Mouse (Mus musculus) hindbrain, embryonic 15.5 days (tissue): ENCODE measurements around the gene Ipmk. TPM values are rescaled to one million over a fixed set of nuclear protein-coding genes. Genes with fewer than 3 reads are reported as not detected.

ENCODE experiments used
- ATAC-seq: fragments of 200-750 bp; cut with Nextera tagmentation; 2 replicates; pipeline ENCODE4 v1.8.0; 2017; ENCODE audit warnings: low read depth, moderate number of reproducible peaks, moderate TSS enrichment; ENCODE audit not compliant: low FRiP score
- H3K27ac ChIP-seq: fragments of 300-500 bp; sonication (generic); replicated peaks from 2 replicates; pipeline ENCODE4 v1.5.1; 2015; ENCODE audit warnings: mild to moderate bottlenecking, inconsistent platforms
- H3K27me3 ChIP-seq: fragments of 300-500 bp; sonication (generic); 2 replicates; pipeline ENCODE4 v1.6.1; 2015; ENCODE audit warnings: control low read depth, inconsistent platforms
- H3K36me3 ChIP-seq: fragments of 300-500 bp; sonication (generic); 2 replicates; pipeline ENCODE4 v1.6.1; 2015; ENCODE audit warnings: control low read depth, inconsistent platforms
- H3K4me1 ChIP-seq: fragments of 300-500 bp; sonication (generic); replicated peaks from 2 replicates; pipeline ENCODE4 v1.6.1; 2015; ENCODE audit warnings: control low read depth, inconsistent platforms
- H3K4me2 ChIP-seq: fragments of 300-500 bp; sonication (generic); 2 replicates; pipeline ENCODE4 v1.6.1; 2015; ENCODE audit warnings: moderate library complexity, mild to moderate bottlenecking, inconsistent platforms
- H3K4me3 ChIP-seq: fragments of 300-500 bp; sonication (generic); 2 replicates; pipeline ENCODE4 v1.5.1; 2015; ENCODE audit warnings: mild to moderate bottlenecking, inconsistent platforms
- H3K9ac ChIP-seq: fragments of 300-500 bp; sonication (generic); 2 replicates; pipeline ENCODE4 v1.6.1; 2015; ENCODE audit warnings: inconsistent platforms
- H3K9me3 ChIP-seq: fragments of 300-500 bp; sonication (generic); 2 replicates; pipeline ENCODE4 v1.6.1; 2016; ENCODE audit warnings: control low read depth, inconsistent platforms
- WGBS: fragments of 180-500 bp; shearing (Covaris S2); methylation state at CpG from one replicate; pipeline ENCODE4 v1.1.7; 2015; 5-methylcytosine and 5-hydroxymethylcytosine counted together
- polyA plus RNA-seq: library from polyadenylated mRNA; unstranded; fragments of >200 nt; fragmentation: Nextera tagmentation; extraction: Ambion mirVana; gene quantifications from 2 replicates; pipeline ENCODE4 v1.2.1, GENCODE M21; 2015

The Ipmk gene
- polyA plus RNA-seq = 16.9 and 17.0 TPM in 2 replicates

GRCm38 (mm10) chr10:71347509-71347949 is at the start of gene Ipmk:
Gene Ipmk, plus strand, starts transcription at chr10:71347763.
- Histone ChIP-seq H3K27ac (peak within 1 kb of the TSS; percentile 81), H3K27me3 (no peaks in the 10 kb centered on the region), H3K36me3 (no peaks in the 10 kb centered on the region), H3K4me3 (peak within 1 kb of the TSS; percentile 73), H3K4me1 (peaks cover 45% of the 10 kb centered on the region), H3K4me2 (peak within 1 kb of the TSS; percentile 94), H3K9ac (peak within 1 kb of the TSS; percentile 76), H3K9me3 (no peaks in the 10 kb centered on the region)
- peak; percentile 93 for ATAC-seq
- WGBS = under 1% methylated on average over 46 of the region's 49 CpGs

GRCm38 (mm10) chr10:71300161-71300560 is 47.4 kb upstream of the Ipmk start:
- Histone ChIP-seq H3K27ac (no peak overlapping the region), H3K27me3 (no peaks in the 10 kb centered on the region), H3K9ac (no peak overlapping the region), H3K9me3 (no peaks in the 10 kb centered on the region), H3K4me2 (no peak overlapping the region), H3K36me3 (no peaks in the 10 kb centered on the region), H3K4me1 (no peaks in the 10 kb centered on the region), H3K4me3 (no peak overlapping the region)
- no peak for ATAC-seq
- WGBS = 82% methylated on average over 16 of the region's 16 CpGs

- no peaks in the 10 kb centered on the region for H3K9me3 ChIP-seq
- no peak overlapping the region for H3K9ac ChIP-seq
- H3K4me1 ChIP-seq = no peaks in the 10 kb centered on the region
- H3K27ac ChIP-seq = no peak overlapping the region
- H3K4me3 ChIP-seq = no peak overlapping the region
- H3K27me3 ChIP-seq = no peaks in the 10 kb centered on the region
- no peak overlapping the region for H3K4me2 ChIP-seq
- WGBS = 29% methylated on average over 5 of the region's 5 CpGs
- no peak for ATAC-seq
- no peaks in the 10 kb centered on the region for H3K36me3 ChIP-seq
Observed at GRCm38 (mm10) chr10:71302490-71302889, 45.1 kb upstream of the Ipmk start.

GRCm38 (mm10) chr10:71306190-71306589 is 41.4 kb upstream of the Ipmk start:
- no peaks in the 10 kb centered on the region for H3K36me3 ChIP-seq
- H3K4me1 ChIP-seq = no peaks in the 10 kb centered on the region
- 29% methylated on average over 6 of the region's 6 CpGs for WGBS
- no peaks in the 10 kb centered on the region for H3K9me3 ChIP-seq
- H3K4me2 ChIP-seq = peak overlapping the region; percentile 42
- H3K9ac ChIP-seq = no peak overlapping the region
- H3K4me3 ChIP-seq = peak overlapping the region; percentile 21
- H3K27ac ChIP-seq = no peak overlapping the region
- no peak for ATAC-seq
- H3K27me3 ChIP-seq = no peaks in the 10 kb centered on the region

DNA sequence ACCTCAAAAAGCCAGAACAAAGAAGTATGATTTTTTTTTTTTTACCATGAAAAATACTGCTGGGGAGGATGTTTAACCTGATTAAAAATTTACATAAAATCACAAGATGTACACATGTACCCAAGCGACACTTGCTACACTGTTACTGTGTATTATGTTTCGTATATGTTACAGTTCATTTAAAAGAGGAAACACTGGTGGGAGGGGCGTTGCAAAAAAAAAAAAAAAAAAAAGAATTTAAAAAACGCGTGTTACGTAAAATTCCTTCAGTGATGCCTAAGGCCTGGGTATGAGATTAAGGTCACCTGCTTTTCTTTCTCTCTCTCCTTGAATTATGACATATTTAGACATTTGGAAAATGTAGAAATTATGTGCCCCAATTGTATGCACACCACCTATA is 40.8 kb upstream of the Ipmk start:
- Histone ChIP-seq H3K9ac (no peak overlapping the region), H3K4me2 (peak overlapping the region; percentile 42), H3K4me1 (no peaks in the 10 kb centered on the region), H3K4me3 (no peak overlapping the region), H3K9me3 (no peaks in the 10 kb centered on the region), H3K27me3 (no peaks in the 10 kb centered on the region), H3K27ac (no peak overlapping the region), H3K36me3 (no peaks in the 10 kb centered on the region)
- 80% methylated on average over 6 of the region's 6 CpGs for WGBS
- no peak for ATAC-seq

GRCm38 (mm10) chr10:71308199-71308598 is 39.4 kb upstream of the Ipmk start:
- no peaks in the 10 kb centered on the region for H3K9me3 ChIP-seq
- H3K4me2 ChIP-seq = no peak overlapping the region
- H3K9ac ChIP-seq = no peak overlapping the region
- H3K27ac ChIP-seq = no peak overlapping the region
- no peaks in the 10 kb centered on the region for H3K36me3 ChIP-seq
- no peak for ATAC-seq
- H3K4me3 ChIP-seq = no peak overlapping the region
- H3K27me3 ChIP-seq = no peaks in the 10 kb centered on the region
- WGBS = 94% methylated on average over 5 of the region's 5 CpGs
- H3K4me1 ChIP-seq = no peaks in the 10 kb centered on the region

- no peak overlapping the region for H3K9ac ChIP-seq
- no peaks in the 10 kb centered on the region for H3K9me3 ChIP-seq
- 54% methylated on average over 3 of the region's 3 CpGs for WGBS
- H3K27ac ChIP-seq = no peak overlapping the region
- H3K27me3 ChIP-seq = no peaks in the 10 kb centered on the region
- H3K4me3 ChIP-seq = no peak overlapping the region
- H3K4me2 ChIP-seq = no peak overlapping the region
- no peaks in the 10 kb centered on the region for H3K36me3 ChIP-seq
- no peak for ATAC-seq
- no peaks in the 10 kb centered on the region for H3K4me1 ChIP-seq
Observed at GRCm38 (mm10) chr10:71310288-71310687, 37.3 kb upstream of the Ipmk start.

GRCm38 (mm10) chr10:71314596-71314995 is 33.0 kb upstream of the Ipmk start:
- H3K4me2 ChIP-seq = no peak overlapping the region
- H3K9me3 ChIP-seq = no peaks in the 10 kb centered on the region
- no peaks in the 10 kb centered on the region for H3K4me1 ChIP-seq
- H3K27ac ChIP-seq = no peak overlapping the region
- H3K4me3 ChIP-seq = no peak overlapping the region
- H3K9ac ChIP-seq = no peak overlapping the region
- ATAC-seq = no peak
- 84% methylated on average over 3 of the region's 3 CpGs for WGBS
- H3K36me3 ChIP-seq = no peaks in the 10 kb centered on the region
- no peaks in the 10 kb centered on the region for H3K27me3 ChIP-seq

- Histone ChIP-seq H3K9ac (no peak overlapping the region), H3K36me3 (no peaks in the 10 kb centered on the region), H3K9me3 (no peaks in the 10 kb centered on the region), H3K27me3 (no peaks in the 10 kb centered on the region), H3K4me3 (no peak overlapping the region), H3K4me2 (no peak overlapping the region), H3K4me1 (no peaks in the 10 kb centered on the region), H3K27ac (no peak overlapping the region)
- 76% methylated on average over 11 of the region's 11 CpGs for WGBS
- ATAC-seq = no peak
Observed at GRCm38 (mm10) chr10:71316056-71316455, 31.5 kb upstream of the Ipmk start.

DNA sequence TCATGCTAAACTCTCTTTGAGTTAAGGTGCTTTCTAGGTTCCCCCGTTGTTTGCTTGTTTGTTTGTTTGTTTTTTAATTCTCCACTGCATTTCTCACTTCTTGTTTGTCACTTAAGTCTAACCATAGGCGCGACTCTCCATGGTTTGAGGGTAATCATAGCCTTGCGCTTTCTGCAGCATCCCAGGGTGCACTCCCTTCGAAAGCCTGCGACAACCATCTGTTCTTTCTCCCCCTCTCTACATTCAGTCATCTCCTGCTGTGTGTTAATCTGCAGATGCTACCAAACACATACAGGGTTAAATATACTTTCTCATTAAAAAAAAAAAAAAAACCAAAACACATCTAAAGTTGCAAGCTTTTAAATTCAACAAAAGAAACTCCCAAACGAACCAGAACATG is 31.1 kb upstream of the Ipmk start:
- Histone ChIP-seq H3K27ac (no peak overlapping the region), H3K9ac (no peak overlapping the region), H3K4me1 (no peaks in the 10 kb centered on the region), H3K36me3 (no peaks in the 10 kb centered on the region), H3K9me3 (no peaks in the 10 kb centered on the region), H3K27me3 (no peaks in the 10 kb centered on the region), H3K4me3 (no peak overlapping the region), H3K4me2 (no peak overlapping the region)
- no peak for ATAC-seq
- WGBS = 62% methylated on average over 7 of the region's 7 CpGs

- Histone ChIP-seq H3K27me3 (no peaks in the 10 kb centered on the region), H3K4me2 (no peak overlapping the region), H3K4me3 (no peak overlapping the region), H3K9ac (no peak overlapping the region), H3K27ac (no peak overlapping the region), H3K36me3 (no peaks in the 10 kb centered on the region), H3K9me3 (no peaks in the 10 kb centered on the region), H3K4me1 (no peaks in the 10 kb centered on the region)
- no peak for ATAC-seq
- WGBS = 86% methylated on average over 8 of the region's 8 CpGs
Observed at GRCm38 (mm10) chr10:71323669-71324068, 23.9 kb upstream of the Ipmk start.

DNA sequence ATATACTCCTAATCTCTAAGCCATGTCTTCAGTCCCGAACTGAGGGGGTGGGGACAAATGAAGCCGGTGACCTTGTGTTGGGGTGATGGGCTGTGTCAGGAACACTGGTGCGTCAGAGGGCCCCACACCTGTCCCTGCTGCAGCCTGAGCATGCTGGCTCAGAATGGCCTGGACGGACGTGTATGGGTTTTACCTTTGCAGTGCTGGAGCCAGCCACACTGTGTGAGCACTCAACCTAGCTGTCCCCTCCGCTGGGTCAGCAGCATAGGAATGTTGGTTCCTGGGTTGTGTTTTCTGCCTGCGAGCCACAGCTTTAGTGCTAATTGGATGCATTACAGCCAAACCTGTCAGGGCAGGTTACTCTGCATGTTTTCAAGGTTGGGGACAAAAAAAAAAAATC is 21.4 kb upstream of the Ipmk start:
- Histone ChIP-seq H3K36me3 (peaks cover 22% of the 10 kb centered on the region), H3K4me2 (no peak overlapping the region), H3K9me3 (no peaks in the 10 kb centered on the region), H3K27ac (no peak overlapping the region), H3K9ac (no peak overlapping the region), H3K27me3 (no peaks in the 10 kb centered on the region), H3K4me3 (no peak overlapping the region), H3K4me1 (no peaks in the 10 kb centered on the region)
- 80% methylated on average over 7 of the region's 7 CpGs for WGBS
- ATAC-seq = no peak

GRCm38 (mm10) chr10:71326789-71327188 is 20.8 kb upstream of the Ipmk start:
- no peak overlapping the region for H3K4me2 ChIP-seq
- no peak overlapping the region for H3K9ac ChIP-seq
- ATAC-seq = 0 out of 2 replicates have a peak, but pooled peaks have one; percentile 23
- peaks cover 22% of the 10 kb centered on the region for H3K36me3 ChIP-seq
- 16% methylated on average over 7 of the region's 7 CpGs for WGBS
- no peaks in the 10 kb centered on the region for H3K9me3 ChIP-seq
- no peaks in the 10 kb centered on the region for H3K4me1 ChIP-seq
- H3K4me3 ChIP-seq = no peak overlapping the region
- no peak overlapping the region for H3K27ac ChIP-seq
- H3K27me3 ChIP-seq = no peaks in the 10 kb centered on the region
